Mouse (Mus musculus): ENCODE data around the gene Espl1. TPM values are rescaled to one million over a fixed set of nuclear protein-coding genes. Genes with fewer than 3 reads are reported as not detected.

Espl1 gene
- polyA plus RNA-seq, 1 experiment from 2014 or later, result 4.4 TPM

DNA sequence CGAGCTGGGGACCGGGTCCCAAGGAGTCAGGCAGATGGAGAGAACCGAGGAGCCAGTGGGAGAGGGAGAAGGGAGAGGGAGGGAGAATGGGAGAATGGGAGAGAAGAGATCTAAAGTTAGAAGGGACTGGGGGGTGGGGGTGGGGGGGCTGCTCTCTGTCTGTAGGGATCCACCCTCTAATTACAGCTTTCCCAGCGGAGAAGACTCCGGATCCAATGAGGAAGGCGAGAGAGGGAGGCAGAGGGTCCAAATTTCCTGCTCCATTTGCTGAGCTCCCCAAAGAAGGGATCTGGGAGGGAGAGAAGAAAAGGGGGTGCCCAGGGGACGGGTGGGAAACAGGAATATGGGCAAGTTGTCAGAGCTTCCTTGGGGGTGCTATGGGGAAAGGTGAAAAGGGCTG is 70.2 kb downstream of the Espl1 start:
- H3K4me2 ChIP-seq, result peak overlapping the region; percentile 56
- H3K27ac ChIP-seq (replicated peaks), result no peak overlapping the region
- H3K4me1 ChIP-seq (replicated peaks), result peaks cover 18% of the 10 kb centered on the region
- peak overlapping the region; percentile 29; the same call in 1 of the 2 replicates for H3K4me3 ChIP-seq
- H3K36me3 ChIP-seq, result no peaks in the 10 kb centered on the region
- no peak for ATAC-seq (ENCODE audit: low FRiP score, low read depth)
- 4% methylated on average over 7 of the region's 7 CpGs for whole genome bisulfite sequencing
- H3K9me3 ChIP-seq, result no peaks in the 10 kb centered on the region
- no peak overlapping the region for H3K9ac ChIP-seq
- H3K27me3 ChIP-seq, result peaks cover 17% of the 10 kb centered on the region; the same call in 1 of the 2 replicates

DNA sequence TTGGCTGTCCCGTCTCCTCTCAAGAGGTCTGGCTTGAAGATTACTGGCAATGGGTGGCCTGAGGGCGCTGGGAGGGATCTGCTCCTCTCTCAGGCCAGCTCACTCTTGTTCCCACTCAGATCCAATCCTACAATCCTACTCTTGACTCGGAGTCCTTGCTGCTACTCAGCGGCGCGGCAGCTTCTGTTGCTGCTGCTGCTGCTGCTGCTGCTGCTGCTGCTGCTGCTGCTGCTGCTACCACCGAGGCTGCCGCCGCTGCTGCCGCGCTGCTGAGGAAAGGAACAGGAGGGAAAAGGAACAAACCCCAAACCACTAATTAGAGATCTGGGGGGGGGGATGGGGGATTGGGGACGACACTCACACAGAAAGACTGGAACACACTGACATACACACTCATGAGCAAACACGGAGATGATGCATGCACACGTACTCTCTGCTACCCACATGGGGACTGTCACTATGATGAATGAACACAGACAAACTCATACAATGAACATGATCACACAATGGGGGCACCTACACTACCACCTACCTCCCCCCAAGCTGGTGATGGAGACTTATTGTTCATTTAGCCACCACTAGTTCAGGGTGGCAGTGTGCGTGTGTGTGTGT is 70.8 kb downstream of the Espl1 start, which contains the start of gene Sp7:
Gene Sp7, minus strand, starts transcription at position 450 of the 612 bp plus-strand sequence.
- Histone ChIP-seq H3K4me3 (peak within 1 kb of the TSS; percentile 29), H3K36me3 (no peaks in the 10 kb centered on the region), H3K27ac (replicated peaks) (no peak within 1 kb of the TSS), H3K27me3 (peaks cover 19% of the 10 kb centered on the region; the same call in 1 of the 2 replicates), H3K4me2 (peak within 1 kb of the TSS; percentile 56), H3K9ac (peak within 1 kb of the TSS; percentile 27), H3K4me1 (replicated peaks) (peaks cover 18% of the 10 kb centered on the region), H3K9me3 (no peaks in the 10 kb centered on the region)
- ATAC-seq (ENCODE audit: low FRiP score, low read depth), result peak; percentile 54; the same call in 1 of the 2 replicates
- 5% methylated on average over 15 of the region's 15 CpGs for WGBS

DNA sequence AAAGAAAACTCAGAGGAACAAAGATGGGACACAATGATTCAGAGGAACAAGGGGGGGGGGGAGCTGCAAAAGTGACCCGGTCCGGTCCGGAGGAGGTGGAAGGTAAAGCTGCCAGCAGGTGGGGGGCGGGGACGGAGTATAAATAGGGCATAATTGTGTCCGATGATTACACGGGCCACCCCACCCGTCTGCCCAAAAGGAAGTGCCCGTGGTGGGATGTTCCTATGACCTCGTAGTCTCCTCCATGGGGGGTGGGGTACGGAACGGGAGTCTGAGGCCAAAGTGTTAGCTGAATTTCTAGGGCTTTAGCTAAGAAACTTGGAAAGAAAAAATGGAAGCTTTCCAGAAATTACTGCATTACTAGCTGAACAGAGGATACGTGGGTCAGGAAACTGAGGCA is 73.9 kb downstream of the Espl1 start:
- no peak overlapping the region for H3K9ac ChIP-seq
- H3K36me3 ChIP-seq, result no peaks in the 10 kb centered on the region
- WGBS, result 5% methylated on average over 13 of the region's 13 CpGs
- H3K27me3 ChIP-seq, result peaks cover 20% of the 10 kb centered on the region; the same call in 1 of the 2 replicates
- H3K4me2 ChIP-seq, result no peak overlapping the region; the same call in 1 of the 2 replicates
- H3K27ac ChIP-seq (replicated peaks), result no peak overlapping the region
- ATAC-seq (ENCODE audit: low FRiP score, low read depth), result no peak
- peaks cover 18% of the 10 kb centered on the region for H3K4me1 ChIP-seq (replicated peaks)
- H3K4me3 ChIP-seq, result no peak overlapping the region
- H3K9me3 ChIP-seq, result no peaks in the 10 kb centered on the region

DNA sequence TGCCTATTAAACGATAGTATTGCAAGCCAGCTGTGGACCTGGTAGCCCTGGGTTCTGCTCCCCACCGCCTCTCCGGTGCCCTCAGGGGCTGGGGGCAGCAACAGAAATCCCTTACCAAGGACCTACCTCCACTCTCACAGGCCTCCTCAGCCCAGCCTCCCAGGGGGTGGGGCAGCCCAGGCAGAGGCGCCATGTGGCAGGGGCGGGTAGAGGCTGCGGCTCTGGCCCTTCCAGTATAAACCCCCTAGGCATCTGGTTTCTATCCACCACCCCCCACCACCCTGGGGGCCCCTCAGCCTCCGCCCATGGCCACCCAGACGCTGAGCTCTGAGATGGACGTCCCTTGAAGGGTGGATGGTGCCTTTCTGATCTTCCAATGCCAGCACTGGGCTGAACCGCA is 74.7 kb downstream of the Espl1 start:
- no peak for ATAC-seq (ENCODE audit: low FRiP score, low read depth)
- no peak overlapping the region for H3K9ac ChIP-seq
- H3K36me3 ChIP-seq, result no peaks in the 10 kb centered on the region
- H3K9me3 ChIP-seq, result no peaks in the 10 kb centered on the region
- no peak overlapping the region for H3K4me3 ChIP-seq
- 10% methylated on average over 10 of the region's 10 CpGs for WGBS
- H3K4me2 ChIP-seq, result no peak overlapping the region
- H3K27ac ChIP-seq (replicated peaks), result no peak overlapping the region
- peaks cover 18% of the 10 kb centered on the region for H3K4me1 ChIP-seq (replicated peaks)
- peaks cover 19% of the 10 kb centered on the region; the same call in 1 of the 2 replicates for H3K27me3 ChIP-seq

Other genes starting within 250 kb of the Espl1 start
- 77.1 and 79.3 TPM in 2 replicates for gene Eif4b, start 222.5 kb upstream of the Espl1 start, polyA plus RNA-seq (2015; fragmentation: Nextera tagmentation; extraction: Ambion mirVana)
- gene Tns2, start 195.9 kb upstream of the Espl1 start, polyA plus RNA-seq (2015; fragmentation: Nextera tagmentation; extraction: Ambion mirVana), result 9.2 and 9.8 TPM in 2 replicates
- 87.9 and 93.5 TPM in 2 replicates for gene Spryd3, start 160.0 kb upstream of the Espl1 start, polyA plus RNA-seq (2015; fragmentation: Nextera tagmentation; extraction: Ambion mirVana)
- 3.3 and 5.6 TPM in 2 replicates for gene Igfbp6, start 151.9 kb upstream of the Espl1 start, polyA plus RNA-seq (2015; fragmentation: Nextera tagmentation; extraction: Ambion mirVana)
- gene Soat2, start 145.7 kb upstream of the Espl1 start, polyA plus RNA-seq (2015; fragmentation: Nextera tagmentation; extraction: Ambion mirVana), result 0.06 and 0.09 TPM in 2 replicates
- 52.7 and 54.6 TPM in 2 replicates for gene Zfp740, start 93.0 kb upstream of the Espl1 start, polyA plus RNA-seq (2015; fragmentation: Nextera tagmentation; extraction: Ambion mirVana)
- gene Csad, start 91.5 kb upstream of the Espl1 start, polyA plus RNA-seq (2015; fragmentation: Nextera tagmentation; extraction: Ambion mirVana), result 39.2 and 40.1 TPM in 2 replicates
- gene Itgb7, start 64.3 kb upstream of the Espl1 start, polyA plus RNA-seq (2015; fragmentation: Nextera tagmentation; extraction: Ambion mirVana), result 1.1 and 1.2 TPM in 2 replicates
- gene Rarg, start 38.7 kb upstream of the Espl1 start, polyA plus RNA-seq (2015; fragmentation: Nextera tagmentation; extraction: Ambion mirVana), result 5.8 and 6.3 TPM in 2 replicates
- 0.06 and 0.07 TPM in 2 replicates for gene Gm9918, start 25.7 kb upstream of the Espl1 start, polyA plus RNA-seq (2015; fragmentation: Nextera tagmentation; extraction: Ambion mirVana)
- 59.7 and 63.5 TPM in 2 replicates for gene Mfsd5, start 16.8 kb upstream of the Espl1 start, polyA plus RNA-seq (2015; fragmentation: Nextera tagmentation; extraction: Ambion mirVana)
- gene Pfdn5, start 29.9 kb downstream of the Espl1 start, polyA plus RNA-seq (2015; fragmentation: Nextera tagmentation; extraction: Ambion mirVana), result 460 and 473 TPM in 2 replicates
- gene Myg1, start 35.4 kb downstream of the Espl1 start, polyA plus RNA-seq (2015; fragmentation: Nextera tagmentation; extraction: Ambion mirVana), result 92.6 and 94.2 TPM in 2 replicates
- 36.8 and 37.9 TPM in 2 replicates for gene Aaas, start 54.5 kb downstream of the Espl1 start, polyA plus RNA-seq (2015; fragmentation: Nextera tagmentation; extraction: Ambion mirVana)
- gene Sp7, start 70.9 kb downstream of the Espl1 start, polyA plus RNA-seq (2015; fragmentation: Nextera tagmentation; extraction: Ambion mirVana), result 0.57 and 0.71 TPM in 2 replicates
- 3.4 and 4.0 TPM in 2 replicates for gene Sp1, start 109.9 kb downstream of the Espl1 start, polyA plus RNA-seq (2015; fragmentation: Nextera tagmentation; extraction: Ambion mirVana)
- gene Amhr2, start 149.1 kb downstream of the Espl1 start, polyA plus RNA-seq (2015; fragmentation: Nextera tagmentation; extraction: Ambion mirVana), result 0.21 and 0.52 TPM in 2 replicates
- gene Prr13, start 162.8 kb downstream of the Espl1 start, polyA plus RNA-seq (2015; fragmentation: Nextera tagmentation; extraction: Ambion mirVana), result 88.7 and 98.5 TPM in 2 replicates
- 124 and 126 TPM in 2 replicates for gene Pcbp2, start 174.3 kb downstream of the Espl1 start, polyA plus RNA-seq (2015; fragmentation: Nextera tagmentation; extraction: Ambion mirVana)
- gene Gm10337, start 207.5 kb downstream of the Espl1 start, polyA plus RNA-seq (2015; fragmentation: Nextera tagmentation; extraction: Ambion mirVana), result 9.5 and 14.8 TPM in 2 replicates
- gene Map3k12, start 220.8 kb downstream of the Espl1 start, polyA plus RNA-seq (2015; fragmentation: Nextera tagmentation; extraction: Ambion mirVana), result 55.7 and 58.3 TPM in 2 replicates
- 98.0 and 104 TPM in 2 replicates for gene Tarbp2, start 221.9 kb downstream of the Espl1 start, polyA plus RNA-seq (2015; fragmentation: Nextera tagmentation; extraction: Ambion mirVana)
- 4.8 and 5.3 TPM in 2 replicates for gene Npff, start 228.7 kb downstream of the Espl1 start, polyA plus RNA-seq (2015; fragmentation: Nextera tagmentation; extraction: Ambion mirVana)

Measured in hindbrain, embryonic 15.5 days (tissue).